In genomic region chr1:134302568-134303238, GRCm38 (mm10) we compare ENCODE assay signal across 7 mouse cellular contexts. TPM values are rescaled to one million over a fixed set of nuclear protein-coding genes. Genes with fewer than 3 reads are reported as not detected.
DNase-seq lines count a peak whose midpoint lies in the region; ATAC-seq lines count a peak whose summit lies in the region.

No protein-coding gene starts in this region.

- no peak for ATAC-seq in intestine, embryonic 14.5 days (replicated peaks; ENCODE audit: low FRiP score, low TSS enrichment, low read depth)
- no peak for ATAC-seq in liver, embryonic 15.5 days (ENCODE audit: insufficient read depth)
- ATAC-seq in neural tube, embryonic 13.5 days (ENCODE audit: low read depth): no peak

- H3K4me3 ChIP-seq in intestine, embryonic 14.5 days (ENCODE audit: low read depth, low read length): no peak overlapping the region
- no peak overlapping the region for H3K4me3 ChIP-seq in liver, embryonic 15.5 days (replicated peaks)
- no peak overlapping the region for H3K4me3 ChIP-seq in neural tube, embryonic 13.5 days

- peaks cover 2% of the 10 kb centered on the region; the same call in 1 of the 2 replicates for H3K9me3 ChIP-seq in intestine, embryonic 14.5 days (ENCODE audit: control insufficient read depth, low read length)
- H3K9me3 ChIP-seq in liver, embryonic 15.5 days (replicated peaks): no peaks in the 10 kb centered on the region
- H3K9me3 ChIP-seq in neural tube, embryonic 13.5 days: no peaks in the 10 kb centered on the region

- no peaks in the 10 kb centered on the region for H3K36me3 ChIP-seq in intestine, embryonic 14.5 days (ENCODE audit: control insufficient read depth, insufficient read depth, low read length)
- no peaks in the 10 kb centered on the region for H3K36me3 ChIP-seq in liver, embryonic 15.5 days (replicated peaks)
- H3K36me3 ChIP-seq in neural tube, embryonic 13.5 days: peaks cover 7% of the 10 kb centered on the region; the same call in 1 of the 2 replicates

- peaks cover 24% of the 10 kb centered on the region for H3K27me3 ChIP-seq in intestine, embryonic 14.5 days (replicated peaks; ENCODE audit: control insufficient read depth, insufficient read depth, low read length)
- peaks cover 33% of the 10 kb centered on the region for H3K27me3 ChIP-seq in liver, embryonic 15.5 days
- peaks cover 34% of the 10 kb centered on the region for H3K27me3 ChIP-seq in neural tube, embryonic 13.5 days

- peak overlapping the region; percentile 44 for H3K27ac ChIP-seq in intestine, embryonic 14.5 days (ENCODE audit: low read depth)
- peak overlapping the region; percentile 74 for H3K27ac ChIP-seq in liver, embryonic 15.5 days (replicated peaks)
- H3K27ac ChIP-seq in neural tube, embryonic 13.5 days (replicated peaks): peak overlapping the region; percentile 64

- intact Hi-C loops in gastrocnemius, postnatal 36 days (cut with DNase I): loop anchor here (5.0 kb wide), 1 partner anchor 95 kb away; no protein-coding TSS in a partner anchor

- no peak overlapping the region for H3K4me2 ChIP-seq in intestine, embryonic 14.5 days (ENCODE audit: low read length)
- H3K4me2 ChIP-seq in liver, embryonic 15.5 days: 0 out of 2 replicates have a peak overlapping the region, but pooled peaks have one; percentile 8
- H3K4me2 ChIP-seq in neural tube, embryonic 13.5 days: no peak overlapping the region

- peaks cover 12% of the 10 kb centered on the region for H3K4me1 ChIP-seq in intestine, embryonic 14.5 days (replicated peaks; ENCODE audit: control insufficient read depth, insufficient read depth, low read length)
- H3K4me1 ChIP-seq in liver, embryonic 15.5 days (replicated peaks): peaks cover 17% of the 10 kb centered on the region
- H3K4me1 ChIP-seq in neural tube, embryonic 13.5 days (replicated peaks): peaks cover 28% of the 10 kb centered on the region

- 0 out of 2 replicates have a peak overlapping the region, but pooled peaks have one; percentile 8 for H3K9ac ChIP-seq in intestine, embryonic 14.5 days (ENCODE audit: low read length)
- no peak overlapping the region for H3K9ac ChIP-seq in liver, embryonic 15.5 days
- no peak overlapping the region for H3K9ac ChIP-seq in neural tube, embryonic 13.5 days

- 54% methylated on average over 8 of the region's 8 CpGs for WGBS in intestine, embryonic 14.5 days
- WGBS in liver, embryonic 15.5 days (ENCODE audit: insufficient replicate concordance): 19% methylated on average over 8 of the region's 8 CpGs
- WGBS in neural tube, embryonic 13.5 days: 43% methylated on average over 8 of the region's 8 CpGs

- DNase-seq in B cell, adult 2 months: peak; percentile 61 to 71
- DNase-seq in adipocyte (ENCODE audit: low spot score): peak; percentile 46
- DNase-seq in gastrocnemius, postnatal 36 days: peak; percentile 71 to 73
- no peak for DNase-seq in intestine, embryonic 14.5 days (ENCODE audit: low spot score)
- DNase-seq in right cerebral cortex, postnatal 36 days (ENCODE audit: low spot score in 2 of 2): no peak

RNA-seq across cellular contexts. Expression of gene Myog, which starts 12.9 kb away (rescaled TPM):
- 10 to 100 TPM; 20.1 to 20.9 TPM for total RNA-seq in gastrocnemius, postnatal 36 days (2021)
- polyA plus RNA-seq in intestine, embryonic 14.5 days (2014; fragmentation: Nextera tagmentation; extraction: Ambion mirVana): 0.16 TPM in 1 of 2 replicates, not detected in the other
- polyA plus RNA-seq in liver, embryonic 15.5 days (2015; fragmentation: Nextera tagmentation; extraction: Ambion mirVana): 5.1 and 6.8 TPM in 2 replicates
- 5.2 and 21.7 TPM in 2 replicates for polyA plus RNA-seq in neural tube, embryonic 13.5 days (2015; fragmentation: Nextera tagmentation; extraction: Ambion mirVana)

RNA-seq across cellular contexts. Expression of gene Ppfia4, which starts 30.0 kb away (rescaled TPM):
- total RNA-seq in gastrocnemius, postnatal 36 days (2021): 1 to 10 TPM in 1 of 2 experiments, under 1 TPM in 1; 0.99 to 1.2 TPM
- 4.3 and 4.5 TPM in 2 replicates for polyA plus RNA-seq in intestine, embryonic 14.5 days (2014; fragmentation: Nextera tagmentation; extraction: Ambion mirVana)
- 1.8 and 2.1 TPM in 2 replicates for polyA plus RNA-seq in liver, embryonic 15.5 days (2015; fragmentation: Nextera tagmentation; extraction: Ambion mirVana)
- polyA plus RNA-seq in neural tube, embryonic 13.5 days (2015; fragmentation: Nextera tagmentation; extraction: Ambion mirVana): 10.9 and 11.7 TPM in 2 replicates

RNA-seq across cellular contexts. Expression of gene Tmem183a, which starts 59.1 kb away (rescaled TPM):
- total RNA-seq in gastrocnemius, postnatal 36 days (2021): 10 to 100 TPM; 11.6 to 16.9 TPM
- 89.2 and 93.4 TPM in 2 replicates for polyA plus RNA-seq in intestine, embryonic 14.5 days (2014; fragmentation: Nextera tagmentation; extraction: Ambion mirVana)
- polyA plus RNA-seq in liver, embryonic 15.5 days (2015; fragmentation: Nextera tagmentation; extraction: Ambion mirVana): 49.8 and 53.9 TPM in 2 replicates
- polyA plus RNA-seq in neural tube, embryonic 13.5 days (2015; fragmentation: Nextera tagmentation; extraction: Ambion mirVana): 105 and 117 TPM in 2 replicates

Comparison
In these comparisons a context has a peak if more than half of its experiments do, and no peak if none do; other contexts are left out.
1. DNase-seq: peak in B cell, adult 2 months (2 of 2), adipocyte (single experiment) and gastrocnemius, postnatal 36 days (2 of 2); none in intestine, embryonic 14.5 days (single experiment) and right cerebral cortex, postnatal 36 days (0 of 2).
2. Peak in every context shown above with its lines, with median percentiles within 50 percentile points of each other: H3K27ac ChIP-seq.